Mouse (Mus musculus): ENCODE results near the gene March1.
A peak's percentile ranks its signal among the peaks of the same experiment; 100 is the strongest.

March1 gene

GRCm38 (mm10) chr8:66495726-66496125 is 878.0 kb downstream of the March1 start:
- DNase-seq (ENCODE audit: low read depth in 1 of 2, low spot score in 2 of 2) = peak in 1 of 2 experiments; percentile 40

GRCm38 (mm10) chr8:66496998-66497577 is 879.4 kb downstream of the March1 start:
- DNase-seq (ENCODE audit: low read depth in 1 of 2, low spot score in 2 of 2) = no peak

- no peak for DNase-seq (ENCODE audit: low read depth in 1 of 2, low spot score in 2 of 2)
Observed at GRCm38 (mm10) chr8:66503381-66503780, 885.7 kb downstream of the March1 start.

GRCm38 (mm10) chr8:66511537-66511936 is 893.8 kb downstream of the March1 start, which contains the start of gene Tktl2:
Gene Tktl2, plus strand, starts transcription at chr8:66511756.
- no peak for DNase-seq (ENCODE audit: low read depth in 1 of 2, low spot score in 2 of 2)

- DNase-seq (ENCODE audit: low read depth in 1 of 2, low spot score in 2 of 2) = no peak
Observed at GRCm38 (mm10) chr8:66519149-66519548, 901.4 kb downstream of the March1 start.

- no peak for DNase-seq (ENCODE audit: low read depth in 1 of 2, low spot score in 2 of 2)
Observed at GRCm38 (mm10) chr8:66520576-66520975, 902.9 kb downstream of the March1 start.

Data from monocyte, adult 2 months (primary cell).